Mouse (Mus musculus): ENCODE data around the gene Gm9857.

- no peak for TF ChIP-seq CTCF (IDR thresholded peaks at IDR 0.05; ENCODE audit: insufficient read depth, low read length)
- TF ChIP-seq POLR2A (IDR thresholded peaks at IDR 0.05; ENCODE audit: borderline replicate concordance, extremely low read depth, low read depth, low read length) = no peak
Measured at GRCm38 (mm10) chr3:108966051-108966450, 25.8 kb upstream of the Gm9857 start.
